Mouse (Mus musculus) hindbrain, embryonic 14.5 days (tissue): ENCODE measurements around the gene Ccnyl1. TPM values are rescaled to one million over a fixed set of nuclear protein-coding genes. Genes with fewer than 3 reads are reported as not detected.

ENCODE experiments used
- ATAC-seq: fragments of 200-750 bp; cut with Nextera tagmentation; 2 replicates; pipeline ENCODE4 v1.8.0; 2017; ENCODE audit warnings: moderate number of reproducible peaks, mild to moderate bottlenecking, moderate TSS enrichment, moderate library complexity; ENCODE audit not compliant: low FRiP score
- DNase-seq: peaks from one replicate; pipeline ENCODE4 v3.0.0-alpha.2; 2015; ENCODE audit warnings: low spot score
- H3K27ac ChIP-seq: fragments of 300-500 bp; sonication (generic); 2 replicates; pipeline ENCODE4 v1.5.1; 2014; ENCODE audit warnings: mild to moderate bottlenecking, moderate library complexity
- H3K27me3 ChIP-seq: fragments of 300-500 bp; sonication (generic); 2 replicates; pipeline ENCODE4 v1.6.1; 2014; ENCODE audit warnings: mild to moderate bottlenecking, low read length, mixed read lengths; ENCODE audit not compliant: control insufficient read depth, insufficient read depth
- H3K36me3 ChIP-seq: fragments of 300-500 bp; sonication (generic); replicated peaks from 2 replicates; pipeline ENCODE4 v1.6.1; 2014; ENCODE audit not compliant: control insufficient read depth, insufficient read depth
- H3K4me1 ChIP-seq: fragments of 300-500 bp; sonication (generic); replicated peaks from 2 replicates; pipeline ENCODE4 v1.6.1; 2014; ENCODE audit warnings: antibody characterized with exemption, low read length, mixed read lengths; ENCODE audit not compliant: control insufficient read depth, insufficient read depth
- H3K4me2 ChIP-seq: fragments of 300-500 bp; sonication (generic); replicated peaks from 2 replicates; pipeline ENCODE4 v1.6.1; 2014; ENCODE audit warnings: mild to moderate bottlenecking, moderate library complexity
- H3K4me3 ChIP-seq: fragments of 300-500 bp; sonication (generic); replicated peaks from 2 replicates; pipeline ENCODE4 v1.5.1; 2014; ENCODE audit warnings: mild to moderate bottlenecking, low read length
- H3K9ac ChIP-seq: fragments of 300-500 bp; sonication (generic); 2 replicates; pipeline ENCODE4 v1.6.1; 2014
- H3K9me3 ChIP-seq: fragments of 300-500 bp; sonication (generic); 2 replicates; pipeline ENCODE4 v1.6.1; 2016; ENCODE audit warnings: low read length; ENCODE audit not compliant: control insufficient read depth
- WGBS: fragments of 180-500 bp; shearing (Covaris S2); extraction: QIAGEN DNeasy Blood & Tissue Kit; methylation state at CpG from one replicate; pipeline ENCODE4 v1.1.7; 2014; 5-methylcytosine and 5-hydroxymethylcytosine counted together
- polyA plus RNA-seq: library from polyadenylated mRNA; unstranded; fragments of >200 nt; fragmentation: Nextera tagmentation; extraction: Ambion mirVana; gene quantifications from 2 replicates; pipeline ENCODE4 v1.2.1, GENCODE M21; 2014

Ccnyl1 gene
- polyA plus RNA-seq, 1 experiment from 2014 or later, result 7.6 TPM

- no peak overlapping the region for H3K4me3 ChIP-seq
- no peak overlapping the region for H3K27ac ChIP-seq
- H3K4me1 ChIP-seq, result no peaks in the 10 kb centered on the region
- ATAC-seq (no peak), DNase-seq (no peak)
- H3K9me3 ChIP-seq, result no peaks in the 10 kb centered on the region
- no peak overlapping the region for H3K9ac ChIP-seq
- H3K27me3 ChIP-seq, result no peaks in the 10 kb centered on the region
- no peak overlapping the region for H3K4me2 ChIP-seq
- no peaks in the 10 kb centered on the region for H3K36me3 ChIP-seq
- WGBS, result 89% methylated on average over 2 of the region's 2 CpGs
Measured at GRCm38 (mm10) chr1:64667111-64667633, 23.1 kb upstream of the Ccnyl1 start.

- no peak overlapping the region for H3K4me3 ChIP-seq
- H3K36me3 ChIP-seq, result no peaks in the 10 kb centered on the region
- H3K27me3 ChIP-seq, result no peaks in the 10 kb centered on the region
- DNase-seq, result no peak
- H3K9ac ChIP-seq, result no peak overlapping the region
- no peaks in the 10 kb centered on the region for H3K9me3 ChIP-seq
- ATAC-seq, result no peak
- WGBS, result 57% methylated on average over 2 of the region's 2 CpGs
- no peak overlapping the region for H3K4me2 ChIP-seq
- H3K4me1 ChIP-seq, result no peaks in the 10 kb centered on the region
- no peak overlapping the region for H3K27ac ChIP-seq
Measured at GRCm38 (mm10) chr1:64669451-64669850, 20.8 kb upstream of the Ccnyl1 start.

GRCm38 (mm10) chr1:64673931-64674330 lies 16.3 kb upstream of the Ccnyl1 start:
- Histone ChIP-seq H3K27me3 (no peaks in the 10 kb centered on the region), H3K9me3 (no peaks in the 10 kb centered on the region), H3K4me2 (no peak overlapping the region), H3K4me3 (no peak overlapping the region), H3K27ac (no peak overlapping the region), H3K9ac (no peak overlapping the region), H3K4me1 (no peaks in the 10 kb centered on the region), H3K36me3 (no peaks in the 10 kb centered on the region)
- no peak for DNase-seq
- ATAC-seq, result no peak
- WGBS, result 92% methylated on average over 5 of the region's 5 CpGs

- H3K4me2 ChIP-seq, result no peak overlapping the region
- H3K27ac ChIP-seq, result no peak overlapping the region
- H3K9me3 ChIP-seq, result no peaks in the 10 kb centered on the region
- ATAC-seq, result no peak
- no peak overlapping the region for H3K9ac ChIP-seq
- WGBS, result 79% methylated on average over 6 of the region's 6 CpGs
- no peaks in the 10 kb centered on the region for H3K36me3 ChIP-seq
- no peaks in the 10 kb centered on the region for H3K27me3 ChIP-seq
- no peaks in the 10 kb centered on the region for H3K4me1 ChIP-seq
- DNase-seq, result no peak
- H3K4me3 ChIP-seq, result no peak overlapping the region
Measured at GRCm38 (mm10) chr1:64676060-64676839, 14.0 kb upstream of the Ccnyl1 start.

GRCm38 (mm10) chr1:64681499-64681898 lies 8.8 kb upstream of the Ccnyl1 start:
- no peaks in the 10 kb centered on the region for H3K36me3 ChIP-seq
- H3K9me3 ChIP-seq, result no peaks in the 10 kb centered on the region
- no peaks in the 10 kb centered on the region for H3K27me3 ChIP-seq
- WGBS, result 95% methylated on average over 3 of the region's 3 CpGs
- H3K4me1 ChIP-seq, result no peaks in the 10 kb centered on the region
- H3K4me3 ChIP-seq, result no peak overlapping the region
- no peak for DNase-seq
- no peak overlapping the region for H3K9ac ChIP-seq
- no peak for ATAC-seq
- H3K4me2 ChIP-seq, result no peak overlapping the region
- H3K27ac ChIP-seq, result no peak overlapping the region

GRCm38 (mm10) chr1:64683039-64683438 lies 7.2 kb upstream of the Ccnyl1 start:
- WGBS, result 95% methylated on average over 3 of the region's 3 CpGs

GRCm38 (mm10) chr1:64684440-64684839 lies 5.8 kb upstream of the Ccnyl1 start:
- H3K9me3 ChIP-seq, result no peaks in the 10 kb centered on the region
- no peaks in the 10 kb centered on the region for H3K36me3 ChIP-seq
- ATAC-seq, result no peak
- H3K4me2 ChIP-seq, result no peak overlapping the region
- WGBS, result 95% methylated on average over 2 of the region's 2 CpGs
- no peak overlapping the region for H3K9ac ChIP-seq
- no peaks in the 10 kb centered on the region for H3K27me3 ChIP-seq
- H3K4me3 ChIP-seq, result no peak overlapping the region
- no peak for DNase-seq
- no peak overlapping the region for H3K27ac ChIP-seq
- H3K4me1 ChIP-seq, result no peaks in the 10 kb centered on the region

More at GRCm38 (mm10) chr1:64683039-64683438, 7.2 kb upstream of the Ccnyl1 start:
- Histone ChIP-seq H3K4me3 (no peak overlapping the region), H3K27me3 (no peaks in the 10 kb centered on the region), H3K4me1 (no peaks in the 10 kb centered on the region), H3K9me3 (no peaks in the 10 kb centered on the region), H3K36me3 (no peaks in the 10 kb centered on the region), H3K4me2 (no peak overlapping the region), H3K27ac (no peak overlapping the region), H3K9ac (no peak overlapping the region)
- ATAC-seq (no peak), DNase-seq (no peak)

- no peak overlapping the region for H3K4me2 ChIP-seq
- no peaks in the 10 kb centered on the region for H3K36me3 ChIP-seq
- no peak for ATAC-seq
- H3K4me3 ChIP-seq, result no peak overlapping the region
- H3K27ac ChIP-seq, result no peak overlapping the region
- 84% methylated on average over 4 of the region's 4 CpGs for WGBS
- H3K9ac ChIP-seq, result no peak overlapping the region
- H3K27me3 ChIP-seq, result no peaks in the 10 kb centered on the region
- DNase-seq, result no peak
- no peaks in the 10 kb centered on the region for H3K9me3 ChIP-seq
- H3K4me1 ChIP-seq, result peaks cover 23% of the 10 kb centered on the region
Measured at GRCm38 (mm10) chr1:64688046-64688445, 2.2 kb upstream of the Ccnyl1 start.

GRCm38 (mm10) chr1:64689561-64690212 lies 568 bp upstream of the Ccnyl1 start:
- WGBS, result 32% methylated on average over 9 of the region's 9 CpGs
- peak overlapping the region; percentile 53 for H3K9ac ChIP-seq
- no peak overlapping the region for H3K27ac ChIP-seq
- peak overlapping the region; percentile 63 for H3K4me2 ChIP-seq
- H3K27me3 ChIP-seq, result no peaks in the 10 kb centered on the region
- H3K4me1 ChIP-seq, result peaks cover 32% of the 10 kb centered on the region
- ATAC-seq (no peak), DNase-seq (no peak)
- H3K36me3 ChIP-seq, result no peaks in the 10 kb centered on the region
- H3K9me3 ChIP-seq, result no peaks in the 10 kb centered on the region
- H3K4me3 ChIP-seq, result peak overlapping the region; percentile 93
